In genomic region chr10:34198574-34198973, GRCm38 (mm10) we compare ENCODE assay signal across 16 mouse cellular contexts. TPM values are rescaled to one million over a fixed set of nuclear protein-coding genes. Genes with fewer than 3 reads are reported as not detected.
A peak's percentile ranks its signal among the peaks of the same experiment; 100 is the strongest.
DNase-seq lines count a peak whose midpoint lies in the region; ATAC-seq and TF ChIP-seq lines count a peak whose summit lies in the region.
"Had no signal": no experiment of that assay in that cellular context is flagged by ENCODE, and none has a peak within 500 bp of the region (broad histone marks: within the 10 kb centered on the region; RNA-seq: fewer than 3 reads in every experiment).

No protein-coding gene starts in this region.

- TF ChIP-seq CTCF in spleen, adult 2 months (IDR thresholded peaks at IDR 0.05; ENCODE audit: extremely low read depth, insufficient read depth, insufficient read length, insufficient replicate concordance), result no peak

- no peaks in the 10 kb centered on the region for H3K27me3 ChIP-seq in heart, embryonic 11.5 days (ENCODE audit: control insufficient read depth, insufficient read depth, low read length)
- H3K27me3 ChIP-seq in kidney, embryonic 15.5 days, result no peaks in the 10 kb centered on the region
- H3K27me3 ChIP-seq in spleen, adult 2 months (ENCODE audit: control insufficient read depth, insufficient read depth, low read length), result no peaks in the 10 kb centered on the region
- no peaks in the 10 kb centered on the region for H3K27me3 ChIP-seq in forebrain, embryonic 11.5 days (ENCODE audit: control insufficient read depth, insufficient read depth, low read length)

- peaks cover 18% of the 10 kb centered on the region for H3K4me1 ChIP-seq in heart, embryonic 11.5 days (ENCODE audit: control insufficient read depth, insufficient read depth, low read length)
- H3K4me1 ChIP-seq in kidney, embryonic 15.5 days, result peaks cover 20% of the 10 kb centered on the region
- peaks cover 13% of the 10 kb centered on the region; the same call in 1 of the 2 replicates for H3K4me1 ChIP-seq in spleen, adult 2 months (ENCODE audit: control insufficient read depth, insufficient read depth, insufficient read length)
- no peaks in the 10 kb centered on the region for H3K4me1 ChIP-seq in forebrain, embryonic 11.5 days (replicated peaks; ENCODE audit: control insufficient read depth, insufficient read depth, low read length)
- H3K4me1 ChIP-seq: midbrain, embryonic 10.5 days had no signal

- no peaks in the 10 kb centered on the region for H3K36me3 ChIP-seq in heart, embryonic 11.5 days (ENCODE audit: control insufficient read depth, insufficient read depth, low read length)
- H3K36me3 ChIP-seq in kidney, embryonic 15.5 days, result no peaks in the 10 kb centered on the region
- H3K36me3 ChIP-seq in spleen, adult 2 months (ENCODE audit: control insufficient read depth, insufficient read depth, low read length), result no peaks in the 10 kb centered on the region
- no peaks in the 10 kb centered on the region for H3K36me3 ChIP-seq in forebrain, embryonic 11.5 days (ENCODE audit: control insufficient read depth, insufficient read depth, low read length)

- no peak overlapping the region for H3K9ac ChIP-seq in heart, embryonic 11.5 days (ENCODE audit: low read depth, low read length)
- H3K9ac ChIP-seq in kidney, embryonic 15.5 days, result no peak overlapping the region
- no peak overlapping the region for H3K9ac ChIP-seq in forebrain, embryonic 11.5 days (ENCODE audit: low read length)

- H3K27ac ChIP-seq in heart, embryonic 11.5 days (ENCODE audit: low read depth, low read length), result peak overlapping the region; percentile 7; the same call in 1 of the 2 replicates
- peak overlapping the region; percentile 71 for H3K27ac ChIP-seq in kidney, embryonic 15.5 days
- H3K27ac ChIP-seq in spleen, adult 2 months (ENCODE audit: insufficient read depth, low read length), result peak overlapping the region; percentile 50; the same call in 1 of the 2 replicates
- H3K27ac ChIP-seq in forebrain, embryonic 11.5 days (ENCODE audit: low read depth, low read length), result no peak overlapping the region
- H3K27ac ChIP-seq: hindbrain, postnatal 0 days; midbrain, embryonic 10.5 days had no signal

- 51% methylated on average over 3 of the region's 3 CpGs for WGBS in heart, embryonic 11.5 days (ENCODE audit: insufficient replicate concordance)
- WGBS in kidney, embryonic 15.5 days, result 56% methylated on average over 3 of the region's 3 CpGs
- WGBS in spleen, adult 2 months, result 62% methylated on average over 3 of the region's 3 CpGs
- 80% methylated on average over 3 of the region's 3 CpGs for WGBS in forebrain, embryonic 11.5 days

- DNase-seq in heart, adult 11 months, result no peak
- no peak for DNase-seq in kidney, postnatal 25 days
- no peak for DNase-seq in spleen, adult 2 months (ENCODE audit: low read depth in 1 of 2, low spot score in 2 of 2)
- no peak for DNase-seq in spleen, postnatal 10 days (ENCODE audit: low spot score in 2 of 2)
- DNase-seq in forebrain, embryonic 11.5 days (ENCODE audit: low spot score), result no peak
- DNase-seq in T-cell, adult 2 months (ENCODE audit: low spot score), result no peak
- DNase-seq: cerebellum, adult 11 months; cerebellum, postnatal 25 days; gastrocnemius, postnatal 36 days; heart, postnatal 36 days; layer of hippocampus, postnatal 36 days; thymus, postnatal 25 days had no signal

- TF ChIP-seq POLR2A in spleen, adult 2 months (IDR thresholded peaks at IDR 0.05; ENCODE audit: low read depth, low read length), result no peak

- H3K4me3 ChIP-seq in heart, embryonic 11.5 days (ENCODE audit: low read depth, low read length), result no peak overlapping the region
- H3K4me3 ChIP-seq in kidney, embryonic 15.5 days (replicated peaks), result no peak overlapping the region
- no peak overlapping the region for H3K4me3 ChIP-seq in spleen, adult 2 months (ENCODE audit: extremely low read depth, insufficient read depth, insufficient read length)
- H3K4me3 ChIP-seq in forebrain, embryonic 11.5 days (ENCODE audit: low read depth, low read length), result no peak overlapping the region
- H3K4me3 ChIP-seq: midbrain, embryonic 10.5 days had no signal

- H3K4me2 ChIP-seq in heart, embryonic 11.5 days, result no peak overlapping the region
- H3K4me2 ChIP-seq in kidney, embryonic 15.5 days, result 0 out of 2 replicates have a peak overlapping the region, but pooled peaks have one; percentile 7
- H3K4me2 ChIP-seq in forebrain, embryonic 11.5 days (ENCODE audit: low read depth, low read length, severe bottlenecking), result no peak overlapping the region

- no peaks in the 10 kb centered on the region; the same call in 1 of the 2 replicates for H3K9me3 ChIP-seq in heart, embryonic 11.5 days (replicated peaks; ENCODE audit: control insufficient read depth, low read length)
- 0 out of 2 replicates have a peak, but pooled peaks cover 3% of the 10 kb centered on the region for H3K9me3 ChIP-seq in kidney, embryonic 15.5 days (replicated peaks)
- no peaks in the 10 kb centered on the region for H3K9me3 ChIP-seq in forebrain, embryonic 11.5 days (ENCODE audit: control insufficient read depth, low read length)

- ATAC-seq in heart, embryonic 11.5 days (replicated peaks; ENCODE audit: insufficient number of reproducible peaks, low FRiP score, low TSS enrichment), result no peak
- ATAC-seq in kidney, embryonic 15.5 days (replicated peaks; ENCODE audit: low FRiP score), result no peak
- no peak for ATAC-seq in forebrain, embryonic 11.5 days (replicated peaks; ENCODE audit: low FRiP score)
- ATAC-seq: hindbrain, postnatal 0 days had no signal

RNA-seq across cellular contexts. Expression of gene Dse, which starts 8.9 kb away (rescaled TPM):
- 21.3 and 23.2 TPM in 2 replicates for polyA plus RNA-seq in heart, embryonic 11.5 days (2014; fragmentation: Nextera tagmentation; extraction: Ambion mirVana)
- 22.2 and 23.5 TPM in 2 replicates for polyA plus RNA-seq in kidney, embryonic 15.5 days (2015; fragmentation: Nextera tagmentation; extraction: Ambion mirVana)
- polyA plus RNA-seq in spleen, adult 2 months (2012; rRNA removed), result 12.0 and 12.9 TPM in 2 replicates
- 16.5 and 17.8 TPM in 2 replicates for polyA plus RNA-seq in forebrain, embryonic 11.5 days (2014; fragmentation: Nextera tagmentation; extraction: Ambion mirVana)
